Mouse (Mus musculus) megakaryocyte, embryonic 14.5 days (primary cell): ENCODE results near the gene Cap2.

Experiments used
- FLI1 ChIP-seq: IDR thresholded peaks from 2 replicates; pipeline ENCODE4 v1.6.1; 2012; ENCODE audit warnings: low read length, inconsistent platforms, mixed read lengths
- GATA1 ChIP-seq: IDR thresholded peaks from 3 replicates; pipeline ENCODE4 v1.6.1; 2012; ENCODE audit warnings: mixed read lengths, low read length, inconsistent platforms, borderline replicate concordance

- TF ChIP-seq GATA1 (no peak), FLI1 (no peak)
Measured at GRCm38 (mm10) chr13:46529037-46529436, 27.4 kb downstream of the Cap2 start.
